Mouse (Mus musculus): ENCODE data around the gene Pink1. TPM values are rescaled to one million over a fixed set of nuclear protein-coding genes. Genes with fewer than 3 reads are reported as not detected.
"Not testable (repeated sequence)": the region's sequence is repeated elsewhere in the genome, so short reads cannot be mapped to it uniquely, and the experiment has no call there.

Gene Pink1
- total RNA-seq, 2 experiments from 2014 or later, result 652 to 780 TPM

GRCm38 (mm10) chr4:138335648-138336047 lies 9.5 kb upstream of the Pink1 start:
- peak; percentile 52 for TF ChIP-seq CTCF (IDR thresholded peaks at IDR 0.05)
- intact Hi-C loops (cut with DNase I), result no loop called here
- no peak overlapping the region for H3K4me3 ChIP-seq
- no peak for DNase-seq
- peak overlapping the region; percentile 78 for H3K27ac ChIP-seq

DNA sequence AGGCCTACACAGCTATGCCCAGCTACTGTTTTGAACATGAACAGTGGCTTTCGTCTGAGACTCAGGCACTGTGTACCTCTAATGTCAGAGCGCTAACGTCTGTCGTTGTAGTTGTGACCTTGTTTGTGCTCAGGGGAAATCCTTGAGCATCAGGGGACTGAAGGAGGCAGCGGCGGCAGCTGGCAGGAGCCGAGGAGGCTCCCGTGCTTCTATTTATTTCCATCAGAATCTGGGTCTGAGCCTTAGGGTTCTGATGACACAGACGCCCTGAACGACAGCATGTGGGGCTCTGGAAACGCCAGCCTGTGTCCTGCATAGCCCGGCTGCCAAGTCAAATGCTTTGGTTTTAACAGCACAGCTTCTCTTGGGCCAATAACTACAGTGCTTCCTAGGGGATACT lies 8.9 kb upstream of the Pink1 start:
- peak; percentile 66 for DNase-seq
- Histone ChIP-seq H3K4me3 (no peak overlapping the region), H3K27ac (peak overlapping the region; percentile 78)
- no peak for TF ChIP-seq CTCF (IDR thresholded peaks at IDR 0.05)
- intact Hi-C loops (cut with DNase I), result no loop called here

DNA sequence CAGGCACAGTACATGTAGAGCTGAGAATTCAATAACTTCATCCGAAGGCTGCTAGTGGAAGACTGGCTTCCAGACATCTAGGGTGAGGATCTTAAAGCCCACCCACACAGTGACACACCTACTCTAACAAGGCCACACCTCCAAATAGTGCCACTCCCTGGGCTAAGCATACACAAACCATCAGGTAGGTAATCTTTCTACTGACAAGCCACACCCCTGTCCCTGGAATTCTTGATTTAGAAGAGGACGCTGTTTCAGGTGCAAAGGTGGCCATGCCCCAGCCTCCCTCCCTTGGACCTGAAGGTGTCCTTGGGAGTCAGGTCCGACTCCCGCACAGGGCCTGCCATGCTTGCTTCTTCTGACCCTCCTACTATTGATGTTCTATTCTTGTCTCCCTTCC lies 7.0 kb upstream of the Pink1 start:
- intact Hi-C loops (cut with DNase I), result no loop called here
- Histone ChIP-seq H3K27ac (no peak overlapping the region), H3K4me3 (no peak overlapping the region)
- TF ChIP-seq CTCF (IDR thresholded peaks at IDR 0.05), result no peak
- DNase-seq, result no peak

- peak; percentile 14; the same call in 1 of the 2 replicates for TF ChIP-seq CTCF (IDR thresholded peaks at IDR 0.05)
- peak; percentile 74 for DNase-seq
- intact Hi-C loops (cut with DNase I), result no loop called here
- no peak overlapping the region for H3K27ac ChIP-seq
- H3K4me3 ChIP-seq, result no peak overlapping the region
Observed at GRCm38 (mm10) chr4:138331647-138332046, 5.5 kb upstream of the Pink1 start.

DNA sequence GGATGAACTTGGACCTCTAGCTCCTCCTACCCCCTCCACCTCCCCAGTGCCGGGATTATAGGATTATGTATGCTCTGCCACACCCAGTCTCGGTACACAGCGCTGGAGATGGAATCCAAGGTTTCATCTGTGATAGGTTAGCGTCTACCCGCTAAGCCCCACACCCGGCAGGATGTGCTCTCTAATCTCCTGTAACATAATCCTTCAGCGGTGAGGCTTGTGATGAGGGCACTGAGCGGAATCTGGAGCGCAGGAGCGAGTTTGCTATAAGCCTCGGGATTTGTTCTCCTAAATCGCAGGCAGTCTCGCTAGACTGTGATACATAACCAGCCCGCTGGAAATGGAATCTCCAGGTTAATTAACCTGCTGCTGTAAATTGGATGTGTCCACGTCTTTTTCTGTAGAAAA lies 4.2 kb upstream of the Pink1 start:
- intact Hi-C loops (cut with DNase I), result no loop called here
- DNase-seq, result no peak
- no peak overlapping the region; the same call in 1 of the 2 replicates for H3K27ac ChIP-seq
- no peak overlapping the region for H3K4me3 ChIP-seq
- TF ChIP-seq CTCF (IDR thresholded peaks at IDR 0.05), result no peak

- Histone ChIP-seq H3K27ac (peak overlapping the region; percentile 49; the same call in 1 of the 2 replicates), H3K4me3 (no peak overlapping the region)
- DNase-seq, result no peak
- no peak for TF ChIP-seq CTCF (IDR thresholded peaks at IDR 0.05)
- intact Hi-C loops (cut with DNase I), result loop anchor here (2.0 kb wide), 1 partner anchor 51 kb away; no protein-coding TSS in a partner anchor
Observed at GRCm38 (mm10) chr4:138327891-138328470, 1.9 kb upstream of the Pink1 start.

- intact Hi-C loops (cut with DNase I); H3K4me3 ChIP-seq; DNase-seq: not testable (repeated sequence)
- H3K27ac ChIP-seq, result peak overlapping the region; percentile 38; the same call in 1 of the 2 replicates
Observed at GRCm38 (mm10) chr4:138327155-138327554, 1.0 kb upstream of the Pink1 start.

GRCm38 (mm10) chr4:138325466-138326076 lies 536 bp downstream of the Pink1 start:
- TF ChIP-seq CTCF (IDR thresholded peaks at IDR 0.05), result no peak
- Histone ChIP-seq H3K27ac (peak overlapping the region; percentile 99), H3K4me3 (peak overlapping the region; percentile 97)
- DNase-seq, result peak; percentile 99
- intact Hi-C loops (cut with DNase I), result no loop called here

- no peak for TF ChIP-seq CTCF (IDR thresholded peaks at IDR 0.05)
- H3K27ac ChIP-seq, result peak overlapping the region; percentile 99
- H3K4me3 ChIP-seq, result peak overlapping the region; percentile 97; the same call in 1 of the 2 replicates
- DNase-seq, result no peak
- intact Hi-C loops (cut with DNase I), result no loop called here
Observed at GRCm38 (mm10) chr4:138324451-138324850, 1.7 kb downstream of the Pink1 start.

GRCm38 (mm10) chr4:138323753-138324152 lies 2.4 kb downstream of the Pink1 start:
- intact Hi-C loops (cut with DNase I), result no loop called here
- no peak for TF ChIP-seq CTCF (IDR thresholded peaks at IDR 0.05)
- Histone ChIP-seq H3K27ac (peak overlapping the region; percentile 99), H3K4me3 (peak overlapping the region; percentile 54)
- DNase-seq, result peak; percentile 62

DNA sequence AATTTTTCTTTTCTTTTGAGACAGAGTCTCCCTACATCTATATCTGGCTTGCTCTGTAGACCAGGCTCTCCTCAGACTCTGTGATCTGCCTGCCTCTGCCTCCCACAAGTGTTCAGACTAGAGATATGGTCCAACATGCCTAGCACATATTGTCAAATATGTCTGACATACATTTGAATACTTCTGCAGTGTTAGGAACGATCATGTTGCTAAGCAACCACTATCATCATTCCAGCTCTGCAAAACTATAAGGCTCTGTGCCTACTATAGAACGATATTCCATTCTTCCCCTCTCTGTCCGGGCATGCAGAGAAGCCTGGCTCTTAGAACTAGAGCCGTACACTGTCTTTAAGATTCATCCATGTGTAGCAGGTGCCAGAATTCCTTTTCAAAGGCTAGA lies 3.4 kb downstream of the Pink1 start:
- peak overlapping the region; percentile 99 for H3K27ac ChIP-seq
- no peak for DNase-seq
- intact Hi-C loops (cut with DNase I), result no loop called here
- no peak for TF ChIP-seq CTCF (IDR thresholded peaks at IDR 0.05)
- peak overlapping the region; percentile 22; the same call in 1 of the 2 replicates for H3K4me3 ChIP-seq

GRCm38 (mm10) chr4:138321488-138321887 lies 4.6 kb downstream of the Pink1 start:
- intact Hi-C loops (cut with DNase I), result no loop called here
- DNase-seq, result peak; percentile 43
- no peak for TF ChIP-seq CTCF (IDR thresholded peaks at IDR 0.05)
- H3K27ac ChIP-seq, result peak overlapping the region; percentile 99
- no peak overlapping the region for H3K4me3 ChIP-seq

DNA sequence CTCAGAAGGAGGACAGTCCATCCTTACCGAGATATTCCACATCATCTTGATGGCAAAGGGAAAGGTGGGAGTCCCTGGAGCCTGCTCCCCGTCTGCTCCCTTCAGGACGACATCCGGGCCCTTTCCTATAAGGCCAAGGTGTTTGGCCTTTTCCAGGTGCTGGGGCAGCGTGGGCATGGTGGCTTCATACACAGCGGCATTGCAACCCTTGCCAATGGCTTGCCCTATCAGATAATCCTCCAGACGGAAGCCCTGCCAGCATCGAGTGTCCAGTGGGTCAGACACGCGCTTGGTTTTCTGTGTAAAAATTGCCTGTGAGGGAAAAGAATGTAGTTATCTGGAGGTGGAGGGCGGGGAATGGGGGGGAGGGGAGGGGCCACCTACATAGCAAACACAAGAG lies 5.4 kb downstream of the Pink1 start:
- intact Hi-C loops (cut with DNase I), result no loop called here
- TF ChIP-seq CTCF (IDR thresholded peaks at IDR 0.05), result no peak
- DNase-seq, result peak; percentile 37
- Histone ChIP-seq H3K27ac (peak overlapping the region; percentile 99), H3K4me3 (no peak overlapping the region; the same call in 1 of the 2 replicates)

Measured in gastrocnemius, adult 2 months (tissue).